Mouse (Mus musculus): Measurements from ENCODE around the gene Dysf. TPM values are rescaled to one million over a fixed set of nuclear protein-coding genes. Genes with fewer than 3 reads are reported as not detected.

Gene Dysf
- total and polyA plus RNA-seq, 3 experiments: 0.05 to 0.39 (median 0.38) TPM

DNA sequence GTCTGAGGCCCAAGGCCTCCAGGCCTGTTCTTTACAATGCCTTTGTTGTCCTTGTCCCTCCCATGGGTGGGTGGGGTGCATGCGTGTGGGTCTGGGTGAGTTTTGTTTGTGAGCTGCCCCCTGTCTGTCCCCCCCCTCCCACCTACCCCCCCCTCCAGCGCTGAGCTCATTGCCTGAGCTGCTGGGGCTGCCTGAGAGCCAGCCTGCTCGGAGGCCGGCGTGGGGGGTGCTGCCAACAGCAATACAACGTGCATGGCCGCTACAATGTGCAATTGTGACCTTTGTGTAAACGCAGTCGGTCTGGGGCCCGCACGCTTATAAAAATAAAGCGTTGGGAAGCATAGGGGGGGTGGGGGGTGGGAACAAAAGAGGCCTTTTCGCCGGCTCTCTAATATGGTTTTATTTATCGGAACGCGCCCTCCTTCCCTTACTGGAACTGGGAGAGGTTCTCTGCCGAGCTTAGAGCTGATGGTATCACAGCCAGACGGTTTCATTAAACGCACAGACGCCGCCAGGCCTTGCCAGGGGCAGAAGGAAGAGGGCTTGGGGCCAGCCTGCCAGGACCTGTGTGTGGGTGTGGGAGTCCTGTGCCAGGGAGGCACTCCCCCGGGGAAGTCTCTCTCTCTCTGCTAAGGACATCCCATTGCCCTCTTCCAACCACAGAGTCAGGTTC, 126.5 kb downstream of the Dysf start:
- no peak overlapping the region for H3K27ac ChIP-seq (ENCODE audit: insufficient read depth, low read depth)
- in situ Hi-C loops (cut with MboI; ENCODE audit: low pct_ligation_motif_present, low pct_unique_long_range_greater_than_20kb, low sequenced_read_pairs): no loop called here
- peaks cover 10 to 23% of the 10 kb centered on the region in 2 experiments for H3K4me1 ChIP-seq (ENCODE audit: control insufficient read depth in 1 of 2, insufficient read depth in 2 of 2)
- peaks cover 75% of the 10 kb centered on the region for H3K27me3 ChIP-seq (replicated peaks)
- TF ChIP-seq SMC3 (IDR thresholded peaks at IDR 0.05; ENCODE audit: low read depth, low read length): no peak
- TF ChIP-seq MXI1 (IDR thresholded peaks at IDR 0.05; ENCODE audit: low read depth, low read length): no peak
- no peak for TF ChIP-seq HCFC1 (IDR thresholded peaks at IDR 0.05; ENCODE audit: low read depth, low read length)
- TF ChIP-seq ZKSCAN1 (IDR thresholded peaks at IDR 0.05; ENCODE audit: borderline replicate concordance, low read depth, low read length): no peak
- TF ChIP-seq ELF1 (IDR thresholded peaks at IDR 0.05; ENCODE audit: low read depth, low read length): no peak
- no peak for TF ChIP-seq USF1 (IDR thresholded peaks at IDR 0.05; ENCODE audit: low read depth, low read length)
- TF ChIP-seq NELFE (IDR thresholded peaks at IDR 0.05; ENCODE audit: low read depth, low read length): no peak
- TF ChIP-seq JUN (IDR thresholded peaks at IDR 0.05; ENCODE audit: insufficient read depth, low read depth, low read length): no peak
- TF ChIP-seq CHD2 (IDR thresholded peaks at IDR 0.05; ENCODE audit: low read length): no peak
- TF ChIP-seq ZNF384 (IDR thresholded peaks at IDR 0.05; ENCODE audit: low read depth, low read length): no peak
- no peak for TF ChIP-seq GABPA (IDR thresholded peaks at IDR 0.05; ENCODE audit: insufficient replicate concordance, low read depth, low read length)
- no peak for TF ChIP-seq CTCF (conservative IDR thresholded peaks at IDR 0.05 in 1 of 2, IDR thresholded peaks at IDR 0.05 in 1 of 2; ENCODE audit: low read depth in 2 of 2, low read length in 2 of 2)
- TF ChIP-seq POLR2AphosphoS2 (IDR thresholded peaks at IDR 0.05; ENCODE audit: low read depth, low read length): no peak
- TF ChIP-seq MAZ (IDR thresholded peaks at IDR 0.05; ENCODE audit: low read depth, low read length): no peak
- TF ChIP-seq ETS1 (conservative IDR thresholded peaks at IDR 0.05; ENCODE audit: low read depth, low read length): no peak
- TF ChIP-seq USF2 (conservative IDR thresholded peaks at IDR 0.05; ENCODE audit: low read depth, low read length): no peak
- no peak for TF ChIP-seq MAFK (IDR thresholded peaks at IDR 0.05; ENCODE audit: insufficient replicate concordance, low read length)
- TF ChIP-seq MEF2A (IDR thresholded peaks at IDR 0.05; ENCODE audit: borderline replicate concordance, low read depth, low read length): no peak
- no peaks in the 10 kb centered on the region for H3K36me3 ChIP-seq (replicated peaks in 1 of 2; ENCODE audit: control insufficient read depth in 1 of 2, insufficient read depth in 1 of 2, low read length in 1 of 2)
- H3K4me3 ChIP-seq (replicated peaks in 1 of 3; ENCODE audit: low read depth in 2 of 3, low read length in 2 of 3, poor library complexity in 1 of 3): no peak overlapping the region
- DNase-seq (ENCODE audit: extremely low read depth): no peak
- no peaks in the 10 kb centered on the region for H3K9me3 ChIP-seq (replicated peaks; ENCODE audit: low read length)
- no peak overlapping the region for H3K9ac ChIP-seq (ENCODE audit: insufficient read depth, low read depth)
- H3K4me2 ChIP-seq (ENCODE audit: insufficient read depth, low read depth, poor library complexity, severe bottlenecking): no peak overlapping the region
- dilution Hi-C loops (cut with MboI; ENCODE audit: extremely low pct_ligation_motif_present, extremely low pct_unique_long_range_greater_than_20kb, low sequenced_read_pairs): no loop called here
- no peaks in the 10 kb centered on the region for H3K79me2 ChIP-seq (replicated peaks; ENCODE audit: control insufficient read depth, extremely low read depth, insufficient read depth, poor library complexity, severe bottlenecking)

DNA sequence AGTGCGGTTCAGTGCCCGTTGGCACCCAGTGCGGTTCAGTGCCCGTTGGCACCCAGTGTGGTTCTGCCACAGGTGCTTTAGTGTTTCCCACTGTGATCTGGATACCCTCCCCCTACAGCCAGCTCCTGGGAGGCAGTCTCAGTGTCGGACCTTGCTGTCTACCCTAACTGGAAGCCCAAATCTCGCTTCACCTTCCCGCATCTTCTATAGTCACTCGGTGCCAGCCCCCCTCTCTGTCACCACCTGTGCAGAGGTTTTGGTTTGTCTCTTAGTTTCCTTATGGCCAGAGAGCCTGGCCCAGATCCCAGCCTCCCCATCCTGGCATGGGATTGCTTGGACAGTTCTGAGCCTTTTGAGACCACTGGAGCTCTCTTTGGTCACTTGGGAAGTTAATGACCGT, 127.3 kb downstream of the Dysf start:
- H3K36me3 ChIP-seq (replicated peaks in 1 of 2; ENCODE audit: control insufficient read depth in 1 of 2, insufficient read depth in 1 of 2, low read length in 1 of 2): no peaks in the 10 kb centered on the region
- no peak overlapping the region for H3K4me2 ChIP-seq (ENCODE audit: insufficient read depth, low read depth, poor library complexity, severe bottlenecking)
- no peak overlapping the region for H3K9ac ChIP-seq (ENCODE audit: insufficient read depth, low read depth)
- no peak overlapping the region for H3K27ac ChIP-seq (ENCODE audit: insufficient read depth, low read depth)
- dilution Hi-C loops (cut with MboI; ENCODE audit: extremely low pct_ligation_motif_present, extremely low pct_unique_long_range_greater_than_20kb, low sequenced_read_pairs): no loop called here
- DNase-seq (ENCODE audit: extremely low read depth): no peak
- H3K9me3 ChIP-seq (replicated peaks; ENCODE audit: low read length): no peaks in the 10 kb centered on the region
- peaks cover 10 to 20% of the 10 kb centered on the region in 2 experiments for H3K4me1 ChIP-seq (ENCODE audit: control insufficient read depth in 1 of 2, insufficient read depth in 2 of 2)
- TF ChIP-seq SIN3A (IDR thresholded peaks at IDR 0.05; ENCODE audit: low read length) (no peak), UBTF (IDR thresholded peaks at IDR 0.05; ENCODE audit: low read depth, low read length) (no peak), MYC (IDR thresholded peaks at IDR 0.05; ENCODE audit: low read depth, low read length) (no peak), TCF12 (IDR thresholded peaks at IDR 0.05; ENCODE audit: low read depth, low read length) (no peak), POLR2AphosphoS2 (IDR thresholded peaks at IDR 0.05; ENCODE audit: low read depth, low read length) (no peak), EP300 (IDR thresholded peaks at IDR 0.05; ENCODE audit: low read length) (no peak), ELF1 (IDR thresholded peaks at IDR 0.05; ENCODE audit: low read depth, low read length) (no peak), USF2 (conservative IDR thresholded peaks at IDR 0.05; ENCODE audit: low read depth, low read length) (no peak), RAD21 (IDR thresholded peaks at IDR 0.05; ENCODE audit: low read depth, low read length) (no peak), JUND (conservative IDR thresholded peaks at IDR 0.05; ENCODE audit: low read depth, low read length) (no peak), MEF2A (IDR thresholded peaks at IDR 0.05; ENCODE audit: borderline replicate concordance, low read depth, low read length) (no peak), NRF1 (IDR thresholded peaks at IDR 0.05; ENCODE audit: low read depth, low read length) (no peak), ZMIZ1 (IDR thresholded peaks at IDR 0.05; ENCODE audit: low read depth, low read length) (no peak), SMC3 (IDR thresholded peaks at IDR 0.05; ENCODE audit: low read depth, low read length) (no peak), CHD1 (IDR thresholded peaks at IDR 0.05; ENCODE audit: low read depth, low read length) (no peak)
- H3K79me2 ChIP-seq (replicated peaks; ENCODE audit: control insufficient read depth, extremely low read depth, insufficient read depth, poor library complexity, severe bottlenecking): no peaks in the 10 kb centered on the region
- peaks cover 75% of the 10 kb centered on the region for H3K27me3 ChIP-seq (replicated peaks)
- in situ Hi-C loops (cut with MboI; ENCODE audit: low pct_ligation_motif_present, low pct_unique_long_range_greater_than_20kb, low sequenced_read_pairs): no loop called here
- H3K4me3 ChIP-seq (replicated peaks in 1 of 3; ENCODE audit: low read depth in 2 of 3, low read length in 2 of 3, poor library complexity in 1 of 3): no peak overlapping the region
